Mouse (Mus musculus): ENCODE measurements at regions not wholly inside any gene's neighbourhood (a gene's known extent, or its start where the extent isn't known, plus 50 kb on each side); places are given as distances from the start of the nearest gene placed in this dataset.

GRCm38 (mm10) chr8:10096413-10096812 is 57.3 kb upstream of the Myo16 start:
- peak; percentile 77 for ATAC-seq (ENCODE audit: low TSS enrichment)

- ATAC-seq (ENCODE audit: low TSS enrichment), result peak; percentile 38; the same call in 1 of the 2 replicates
Observed at GRCm38 (mm10) chr8:10096968-10097547, 56.7 kb upstream of the Myo16 start.
